Mouse (Mus musculus): Measurements from ENCODE around the gene Dus2. TPM values are rescaled to one million over a fixed set of nuclear protein-coding genes. Genes with fewer than 3 reads are reported as not detected.

Dus2 gene
- total and polyA plus RNA-seq, 2 experiments from 2014 or later = 14.3 to 21.7 TPM

DNA sequence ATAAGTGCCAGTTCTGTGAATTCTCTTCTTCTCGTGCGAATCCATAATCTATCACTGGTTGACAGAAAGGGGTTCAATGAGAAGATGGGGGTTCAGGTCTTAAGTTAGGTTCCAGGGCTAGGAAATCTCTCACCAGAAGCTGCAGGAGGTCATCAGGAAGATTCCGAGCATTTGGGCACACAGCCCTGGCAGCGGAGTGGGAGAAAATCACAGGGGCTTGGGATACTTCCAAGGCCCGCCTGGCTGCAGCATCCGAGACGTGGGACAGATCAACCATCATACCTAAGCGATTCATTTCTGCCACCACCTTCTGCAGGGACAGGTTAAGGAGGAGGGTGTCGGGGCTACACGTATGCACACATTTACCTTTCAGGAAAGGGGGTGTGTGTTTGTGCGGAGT is 2.6 kb upstream of the Dus2 start:
- DNase-seq (no peak), ATAC-seq (no peak)
- H3K27me3 ChIP-seq (ENCODE audit: insufficient read depth, low read length) = no peaks in the 10 kb centered on the region
- no peak overlapping the region for H3K4me2 ChIP-seq (ENCODE audit: low read depth)
- H3K9ac ChIP-seq = no peak overlapping the region
- no peaks in the 10 kb centered on the region for H3K9me3 ChIP-seq (ENCODE audit: low read length)
- TF ChIP-seq CTCF (IDR thresholded peaks at IDR 0.05; ENCODE audit: low read depth) = no peak
- 82% methylated on average over 11 of the region's 11 CpGs for WGBS
- no peak overlapping the region for H3K4me3 ChIP-seq (ENCODE audit: low read depth, low read length)
- H3K36me3 ChIP-seq (ENCODE audit: insufficient read depth) = no peaks in the 10 kb centered on the region
- H3K4me1 ChIP-seq (ENCODE audit: insufficient read depth) = no peaks in the 10 kb centered on the region
- H3K27ac ChIP-seq (ENCODE audit: low read depth, low read length) = no peak overlapping the region

DNA sequence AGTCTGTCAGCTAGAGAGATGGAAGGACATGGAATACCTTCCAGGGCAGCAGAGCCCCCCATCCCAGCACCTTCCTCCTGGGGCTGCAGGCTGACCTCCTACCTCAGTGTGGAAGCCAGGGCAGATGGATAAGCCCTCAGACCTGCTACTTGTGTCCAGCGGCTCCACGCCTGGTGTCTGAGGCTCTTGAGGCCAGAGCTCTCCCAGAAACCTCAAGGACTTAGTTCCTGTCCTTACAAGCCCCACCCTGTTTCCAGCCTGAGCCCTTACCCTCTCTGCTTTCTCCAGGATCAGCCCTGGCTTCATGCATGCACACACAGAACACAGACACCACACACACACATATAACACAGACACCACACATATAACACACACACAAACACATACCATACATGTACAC is 409 bp downstream of the Dus2 start:
- DNase-seq = no peak
- H3K36me3 ChIP-seq (ENCODE audit: insufficient read depth) = no peaks in the 10 kb centered on the region
- WGBS = 92% methylated on average over 2 of the region's 2 CpGs
- H3K4me3 ChIP-seq (ENCODE audit: low read depth, low read length) = no peak overlapping the region
- H3K27me3 ChIP-seq (ENCODE audit: insufficient read depth, low read length) = no peaks in the 10 kb centered on the region
- ATAC-seq = no peak
- no peaks in the 10 kb centered on the region for H3K9me3 ChIP-seq (ENCODE audit: low read length)
- H3K4me2 ChIP-seq (ENCODE audit: low read depth) = no peak overlapping the region
- no peak for TF ChIP-seq CTCF (IDR thresholded peaks at IDR 0.05; ENCODE audit: low read depth)
- H3K27ac ChIP-seq (ENCODE audit: low read depth, low read length) = no peak overlapping the region
- no peaks in the 10 kb centered on the region for H3K4me1 ChIP-seq (ENCODE audit: insufficient read depth)
- H3K9ac ChIP-seq = no peak overlapping the region

DNA sequence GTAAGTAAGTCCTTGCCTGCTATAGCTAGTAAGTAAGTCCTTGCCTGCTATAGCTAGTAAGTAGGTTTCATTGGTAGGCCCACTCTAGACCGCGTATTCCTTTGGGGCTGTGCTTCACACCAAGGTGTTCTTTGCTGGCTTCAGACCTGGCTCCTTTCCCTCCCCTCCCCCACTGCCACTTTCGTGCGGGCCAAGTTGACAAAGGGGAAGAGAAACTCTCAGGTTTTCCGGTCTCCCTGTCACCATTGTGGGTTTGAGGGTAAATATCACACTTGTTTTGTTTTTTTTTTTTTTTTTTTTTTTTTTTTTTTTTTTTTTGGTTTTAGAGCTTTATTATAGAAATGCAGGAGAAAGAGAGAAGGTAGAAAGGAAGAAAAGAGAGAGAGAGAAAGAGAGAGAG is 1.4 kb downstream of the Dus2 start:
- Histone ChIP-seq H3K4me2 (ENCODE audit: low read depth) (no peak overlapping the region), H3K27me3 (ENCODE audit: insufficient read depth, low read length) (no peaks in the 10 kb centered on the region), H3K4me3 (ENCODE audit: low read depth, low read length) (no peak overlapping the region), H3K9ac (no peak overlapping the region), H3K9me3 (ENCODE audit: low read length) (no peaks in the 10 kb centered on the region), H3K27ac (ENCODE audit: low read depth, low read length) (no peak overlapping the region), H3K36me3 (ENCODE audit: insufficient read depth) (no peaks in the 10 kb centered on the region), H3K4me1 (ENCODE audit: insufficient read depth) (no peaks in the 10 kb centered on the region)
- TF ChIP-seq CTCF (IDR thresholded peaks at IDR 0.05; ENCODE audit: low read depth) = no peak
- no peak for DNase-seq
- no peak for ATAC-seq
- WGBS = 64% methylated on average over 5 of the region's 5 CpGs

DNA sequence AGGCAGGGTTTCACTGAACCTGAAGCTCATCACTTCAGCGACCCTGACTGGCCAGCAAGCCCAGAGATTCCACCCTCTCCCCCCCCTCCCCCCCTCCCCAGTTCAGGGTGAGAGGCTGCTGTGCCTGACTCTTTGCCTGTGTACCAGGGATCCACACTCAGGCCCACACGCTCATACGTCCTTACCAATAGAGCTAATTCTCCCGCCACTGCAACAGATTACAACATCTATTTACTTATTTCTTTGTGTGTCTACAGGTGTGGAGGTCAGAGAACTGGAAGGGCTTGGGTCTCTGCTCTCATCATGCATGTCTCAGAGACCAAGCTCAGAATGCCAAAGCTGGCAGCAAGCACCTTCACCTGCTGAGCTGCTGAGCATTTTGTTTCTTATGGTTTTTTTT is 2.1 kb downstream of the Dus2 start:
- Histone ChIP-seq H3K4me1 (ENCODE audit: insufficient read depth) (no peaks in the 10 kb centered on the region), H3K4me2 (ENCODE audit: low read depth) (no peak overlapping the region), H3K9ac (no peak overlapping the region), H3K27me3 (ENCODE audit: insufficient read depth, low read length) (no peaks in the 10 kb centered on the region), H3K9me3 (ENCODE audit: low read length) (no peaks in the 10 kb centered on the region), H3K27ac (ENCODE audit: low read depth, low read length) (no peak overlapping the region), H3K4me3 (ENCODE audit: low read depth, low read length) (no peak overlapping the region), H3K36me3 (ENCODE audit: insufficient read depth) (no peaks in the 10 kb centered on the region)
- TF ChIP-seq CTCF (IDR thresholded peaks at IDR 0.05; ENCODE audit: low read depth) = no peak
- no peak for DNase-seq
- WGBS = 72% methylated on average over 4 of the region's 4 CpGs
- ATAC-seq = no peak

DNA sequence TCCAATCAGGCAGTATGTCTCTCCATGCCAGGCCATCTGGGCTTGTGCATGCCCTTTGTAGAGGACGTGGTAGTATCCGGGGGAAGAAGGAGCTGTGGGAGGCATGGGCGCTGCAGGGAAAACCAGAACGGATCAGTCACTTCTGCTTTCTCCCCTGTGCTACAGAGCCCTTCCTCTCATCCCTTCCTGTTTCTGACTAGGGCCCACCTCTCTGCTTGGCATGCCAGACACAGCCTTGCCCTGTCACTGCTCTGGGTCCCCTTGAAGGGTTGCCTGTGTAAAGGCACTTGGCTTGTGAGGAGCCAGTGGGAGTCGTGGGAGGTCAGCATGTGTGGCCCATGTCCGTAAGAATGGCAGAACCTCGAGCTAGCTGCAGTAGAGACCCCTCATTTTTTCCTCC is 5.2 kb downstream of the Dus2 start:
- no peak overlapping the region for H3K4me2 ChIP-seq (ENCODE audit: low read depth)
- no peaks in the 10 kb centered on the region for H3K4me1 ChIP-seq (ENCODE audit: insufficient read depth)
- no peak for TF ChIP-seq CTCF (IDR thresholded peaks at IDR 0.05; ENCODE audit: low read depth)
- ATAC-seq (no peak), DNase-seq (no peak)
- no peak overlapping the region for H3K9ac ChIP-seq
- H3K27ac ChIP-seq (ENCODE audit: low read depth, low read length) = no peak overlapping the region
- no peaks in the 10 kb centered on the region for H3K27me3 ChIP-seq (ENCODE audit: insufficient read depth, low read length)
- 62% methylated on average over 7 of the region's 7 CpGs for WGBS
- H3K4me3 ChIP-seq (ENCODE audit: low read depth, low read length) = no peak overlapping the region
- H3K9me3 ChIP-seq (ENCODE audit: low read length) = no peaks in the 10 kb centered on the region
- no peaks in the 10 kb centered on the region for H3K36me3 ChIP-seq (ENCODE audit: insufficient read depth)

DNA sequence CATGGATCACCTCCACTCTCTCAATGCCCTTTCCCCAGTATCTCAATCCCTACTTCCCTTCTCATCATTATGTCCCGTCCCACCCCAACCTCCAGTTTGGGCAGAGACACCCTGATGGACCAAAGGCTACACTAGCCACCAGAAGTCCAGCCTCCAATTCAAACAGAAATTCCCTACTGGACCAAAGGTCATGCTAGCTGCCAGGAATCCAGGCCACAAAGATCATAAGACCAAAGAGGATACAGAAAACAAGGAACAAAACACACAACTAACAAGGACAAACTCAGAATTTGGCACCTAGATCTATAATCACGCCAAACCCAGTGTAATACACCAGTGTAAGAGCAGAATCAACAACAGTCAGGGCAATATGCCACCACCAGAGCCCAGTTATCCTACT is 7.8 kb downstream of the Dus2 start:
- WGBS = 80% methylated on average over 2 of the region's 2 CpGs
- Histone ChIP-seq H3K4me3 (ENCODE audit: low read depth, low read length) (no peak overlapping the region), H3K9me3 (ENCODE audit: low read length) (no peaks in the 10 kb centered on the region), H3K4me2 (ENCODE audit: low read depth) (no peak overlapping the region), H3K27me3 (ENCODE audit: insufficient read depth, low read length) (no peaks in the 10 kb centered on the region), H3K4me1 (ENCODE audit: insufficient read depth) (no peaks in the 10 kb centered on the region), H3K27ac (ENCODE audit: low read depth, low read length) (no peak overlapping the region), H3K9ac (no peak overlapping the region), H3K36me3 (ENCODE audit: insufficient read depth) (no peaks in the 10 kb centered on the region)
- TF ChIP-seq CTCF (IDR thresholded peaks at IDR 0.05; ENCODE audit: low read depth) = no peak
- ATAC-seq = no peak
- no peak for DNase-seq

DNA sequence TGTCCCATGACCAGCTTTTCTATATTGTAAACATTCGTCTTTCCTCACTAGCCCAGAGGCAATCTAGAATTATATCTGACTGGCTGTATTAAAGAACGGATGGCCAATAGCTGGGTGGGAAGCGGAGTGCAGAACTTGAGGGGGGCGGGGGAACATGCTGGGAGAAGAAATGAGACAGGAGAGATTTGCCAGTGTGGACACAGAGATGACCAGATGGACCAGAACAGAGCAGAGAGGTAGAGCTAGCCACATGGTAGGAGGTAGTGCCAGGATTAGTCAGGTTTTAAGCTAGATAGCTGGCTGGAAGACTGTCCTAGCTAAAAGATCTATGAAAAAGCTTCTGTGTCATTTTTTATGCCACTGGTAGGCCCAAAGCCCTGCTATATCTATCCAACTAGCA is 10.8 kb downstream of the Dus2 start:
- H3K4me3 ChIP-seq (ENCODE audit: low read depth, low read length) = no peak overlapping the region
- H3K9ac ChIP-seq = no peak overlapping the region
- no peak overlapping the region for H3K4me2 ChIP-seq (ENCODE audit: low read depth)
- no peak overlapping the region for H3K27ac ChIP-seq (ENCODE audit: low read depth, low read length)
- TF ChIP-seq CTCF (IDR thresholded peaks at IDR 0.05; ENCODE audit: low read depth) = no peak
- no peaks in the 10 kb centered on the region for H3K9me3 ChIP-seq (ENCODE audit: low read length)
- DNase-seq = no peak
- no peaks in the 10 kb centered on the region for H3K27me3 ChIP-seq (ENCODE audit: insufficient read depth, low read length)
- no peaks in the 10 kb centered on the region for H3K36me3 ChIP-seq (ENCODE audit: insufficient read depth)
- WGBS = 78% methylated on average over 4 of the region's 4 CpGs
- H3K4me1 ChIP-seq (ENCODE audit: insufficient read depth) = no peaks in the 10 kb centered on the region
- ATAC-seq = no peak

Measured in forebrain, postnatal 0 days (tissue).